Mouse (Mus musculus): ENCODE measurements around the gene 5031439G07Rik.

DNA sequence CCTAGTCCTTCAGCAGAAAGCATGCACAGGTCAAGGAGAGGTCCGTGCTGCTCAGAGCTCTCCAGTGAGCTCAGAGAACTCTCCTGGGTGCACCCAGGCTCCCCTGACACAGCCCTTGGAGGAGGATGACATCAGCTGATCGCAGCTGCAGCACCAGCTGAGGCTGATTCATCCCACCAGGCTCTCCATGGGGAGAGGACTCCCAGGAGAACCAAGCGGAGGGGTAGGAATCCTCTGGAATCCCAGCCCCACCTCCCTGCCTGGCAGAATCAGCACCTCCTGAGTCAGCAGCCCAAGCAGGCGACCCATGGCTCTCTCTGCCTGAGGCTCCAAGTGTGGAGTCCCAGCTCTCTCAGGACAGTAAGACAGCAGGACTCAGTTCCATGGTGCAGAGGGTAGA, 12.6 kb downstream of the 5031439G07Rik start:
- TF ChIP-seq TAL1 (IDR thresholded peaks at IDR 0.05; ENCODE audit: low read length) (no peak), GATA1 (IDR thresholded peaks at IDR 0.05; ENCODE audit: low read length) (no peak)
